Mouse (Mus musculus) lung, embryonic 14.5 days (tissue): ENCODE data around the gene Cryba4. TPM values are rescaled to one million over a fixed set of nuclear protein-coding genes. Genes with fewer than 3 reads are reported as not detected.

ENCODE experiments used
- ATAC-seq: fragments of 200-750 bp; cut with Nextera tagmentation; 2 replicates; pipeline ENCODE4 v1.8.0; 2017; ENCODE audit warnings: mild to moderate bottlenecking, moderate TSS enrichment, moderate library complexity; ENCODE audit not compliant: insufficient read depth
- DNase-seq: peaks from one replicate; pipeline ENCODE4 v3.0.0-alpha.2; 2015
- H3K27ac ChIP-seq: fragments of 300-500 bp; sonication (generic); 2 replicates; pipeline ENCODE4 v1.5.1; 2014; ENCODE audit warnings: low read depth, mild to moderate bottlenecking, moderate library complexity
- H3K27me3 ChIP-seq: fragments of 300-500 bp; sonication (generic); 2 replicates; pipeline ENCODE4 v1.6.1; 2014; ENCODE audit warnings: low read length, control low read depth; ENCODE audit not compliant: insufficient read depth
- H3K36me3 ChIP-seq: fragments of 300-500 bp; sonication (generic); 2 replicates; pipeline ENCODE4 v1.6.1; 2014; ENCODE audit warnings: control low read depth; ENCODE audit not compliant: insufficient read depth
- H3K4me1 ChIP-seq: fragments of 300-500 bp; sonication (generic); 2 replicates; pipeline ENCODE4 v1.6.1; 2014; ENCODE audit warnings: antibody characterized with exemption, control low read depth; ENCODE audit not compliant: insufficient read depth
- H3K4me2 ChIP-seq: fragments of 300-500 bp; sonication (generic); 2 replicates; pipeline ENCODE4 v1.6.1; 2014; ENCODE audit warnings: mild to moderate bottlenecking
- H3K4me3 ChIP-seq: fragments of 300-500 bp; sonication (generic); 2 replicates; pipeline ENCODE4 v1.5.1; 2014; ENCODE audit warnings: low read depth, low read length
- H3K9ac ChIP-seq: fragments of 300-500 bp; sonication (generic); 2 replicates; pipeline ENCODE4 v1.6.1; 2014
- H3K9me3 ChIP-seq: fragments of 300-500 bp; sonication (generic); 2 replicates; pipeline ENCODE4 v1.6.1; 2016; ENCODE audit warnings: low read depth, low read length, control low read depth
- CTCF ChIP-seq: IDR thresholded peaks from 2 replicates; pipeline ENCODE4 v1.5.1; 2016; ENCODE audit warnings: antibody characterized with exemption, low read depth
- WGBS: fragments of 180-500 bp; shearing (Covaris S2); extraction: QIAGEN DNeasy Blood & Tissue Kit; methylation state at CpG from one replicate; pipeline ENCODE4 v1.1.7; 2014; 5-methylcytosine and 5-hydroxymethylcytosine counted together
- polyA plus RNA-seq: library from polyadenylated mRNA; unstranded; fragments of >200 nt; fragmentation: Nextera tagmentation; extraction: Ambion mirVana; gene quantifications from 2 replicates; pipeline ENCODE4 v1.2.1, GENCODE M21; 2014

Cryba4 gene
- polyA plus RNA-seq, 1 experiment from 2014 or later = 2.7 TPM

GRCm38 (mm10) chr5:112290536-112290880 lies 38.2 kb upstream of the Cryba4 start:
- Histone ChIP-seq H3K27ac (no peak overlapping the region), H3K27me3 (no peaks in the 10 kb centered on the region), H3K4me1 (no peaks in the 10 kb centered on the region), H3K9me3 (no peaks in the 10 kb centered on the region), H3K9ac (no peak overlapping the region), H3K4me2 (no peak overlapping the region), H3K36me3 (no peaks in the 10 kb centered on the region), H3K4me3 (no peak overlapping the region)
- no peak for TF ChIP-seq CTCF
- DNase-seq (no peak), ATAC-seq (no peak)
- whole genome bisulfite sequencing = 87% methylated on average over 8 of the region's 8 CpGs

DNA sequence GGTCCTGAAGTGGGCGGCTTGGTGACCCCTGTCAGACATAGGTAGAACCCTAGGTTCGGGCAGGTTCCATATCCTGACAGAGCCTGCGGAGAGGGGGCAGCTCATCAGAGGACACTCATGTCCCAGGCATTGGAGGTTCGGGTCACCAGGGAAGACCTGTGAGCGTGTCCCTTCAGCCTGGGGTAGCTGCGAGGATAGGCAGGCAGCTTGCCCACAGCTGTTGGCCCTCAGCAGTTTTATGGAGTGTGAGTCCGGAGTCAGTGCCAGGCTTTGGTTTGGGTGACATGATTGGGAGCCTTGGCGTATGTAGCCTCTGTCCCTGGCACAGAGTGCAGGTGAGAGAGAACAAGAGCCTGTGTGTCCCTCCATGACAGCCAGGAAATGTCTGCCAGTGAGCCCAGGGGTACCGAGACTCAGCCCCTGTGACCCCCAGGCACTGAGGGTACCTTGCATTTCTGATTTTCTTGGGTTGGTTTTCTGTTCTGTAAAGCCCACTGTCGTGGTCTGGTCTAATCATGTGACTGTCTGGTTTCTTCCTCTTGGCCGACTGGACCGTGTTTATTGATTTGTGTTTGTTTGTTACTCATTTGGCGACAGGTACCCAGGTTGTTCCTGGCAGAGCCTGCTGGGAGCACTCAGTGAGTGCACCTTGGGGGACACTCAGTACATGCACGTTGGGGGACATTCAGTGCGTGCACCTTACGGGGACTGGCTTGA lies 37.7 kb upstream of the Cryba4 start:
- Histone ChIP-seq H3K9ac (no peak overlapping the region), H3K4me3 (no peak overlapping the region), H3K4me1 (no peaks in the 10 kb centered on the region), H3K27ac (no peak overlapping the region), H3K4me2 (peak overlapping the region; percentile 27), H3K27me3 (no peaks in the 10 kb centered on the region), H3K9me3 (no peaks in the 10 kb centered on the region), H3K36me3 (no peaks in the 10 kb centered on the region)
- TF ChIP-seq CTCF = no peak
- no peak for DNase-seq
- no peak for ATAC-seq
- WGBS = 79% methylated on average over 16 of the region's 16 CpGs

DNA sequence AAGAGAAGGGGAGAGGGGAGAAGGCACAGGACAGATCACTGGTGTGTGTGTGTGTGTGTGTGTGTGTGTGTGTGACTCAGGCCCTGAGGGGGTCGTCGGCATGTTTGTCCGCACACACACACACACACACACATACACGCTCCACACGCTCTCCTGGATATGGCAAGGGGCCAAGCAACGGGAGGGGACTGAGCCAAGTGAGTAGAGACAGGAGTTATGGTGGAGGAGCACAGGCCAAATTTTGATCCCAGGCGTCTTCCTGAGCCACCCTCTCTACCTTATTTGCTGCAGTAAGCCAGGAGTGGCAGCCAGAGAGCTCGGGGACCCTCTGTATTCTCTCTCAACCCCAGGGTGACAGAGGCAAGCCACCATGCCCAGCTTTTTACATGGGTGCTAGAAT lies 36.9 kb upstream of the Cryba4 start:
- H3K4me3 ChIP-seq = no peak overlapping the region
- 46% methylated on average over 8 of the region's 8 CpGs for WGBS
- H3K9me3 ChIP-seq = no peaks in the 10 kb centered on the region
- DNase-seq (peak; percentile 68), ATAC-seq (no peak)
- no peaks in the 10 kb centered on the region for H3K36me3 ChIP-seq
- no peak overlapping the region for H3K27ac ChIP-seq
- H3K9ac ChIP-seq = no peak overlapping the region
- H3K4me2 ChIP-seq = peak overlapping the region; percentile 19
- H3K4me1 ChIP-seq = 0 out of 2 replicates have a peak, but pooled peaks cover 1% of the 10 kb centered on the region
- no peak for TF ChIP-seq CTCF
- H3K27me3 ChIP-seq = no peaks in the 10 kb centered on the region

- H3K4me2 ChIP-seq = peak overlapping the region; percentile 19
- ATAC-seq (no peak), DNase-seq (no peak)
- WGBS = 59% methylated on average over 9 of the region's 9 CpGs
- H3K4me1 ChIP-seq = 0 out of 2 replicates have a peak, but pooled peaks cover 7% of the 10 kb centered on the region
- H3K9ac ChIP-seq = no peak overlapping the region
- no peak overlapping the region for H3K4me3 ChIP-seq
- no peak overlapping the region for H3K27ac ChIP-seq
- TF ChIP-seq CTCF = no peak
- H3K27me3 ChIP-seq = no peaks in the 10 kb centered on the region
- H3K9me3 ChIP-seq = no peaks in the 10 kb centered on the region
- H3K36me3 ChIP-seq = no peaks in the 10 kb centered on the region
These were observed 36.1 kb upstream of the Cryba4 start for GRCm38 (mm10) chr5:112288193-112289141.

DNA sequence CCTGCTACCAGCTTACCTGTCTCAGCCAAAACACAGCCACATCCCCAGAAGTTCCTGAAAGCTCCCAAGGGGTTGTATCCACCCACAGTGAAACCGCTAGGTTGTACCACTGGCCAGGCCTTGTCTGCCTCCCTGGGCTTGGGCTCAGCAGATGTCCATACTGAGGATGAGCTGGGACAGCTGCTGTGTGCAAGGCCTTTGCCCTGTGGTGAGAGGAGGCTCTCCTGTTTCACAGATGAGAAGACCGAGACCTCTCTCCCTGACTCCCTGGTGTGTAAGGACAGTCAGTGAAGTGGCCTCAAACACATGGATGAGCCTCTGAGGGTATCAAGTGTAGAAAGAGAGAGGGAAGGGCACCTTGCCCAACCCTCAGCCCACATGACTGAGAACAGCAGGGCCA lies 35.3 kb upstream of the Cryba4 start:
- Histone ChIP-seq H3K27ac (no peak overlapping the region), H3K4me2 (no peak overlapping the region), H3K9ac (no peak overlapping the region), H3K36me3 (no peaks in the 10 kb centered on the region), H3K27me3 (no peaks in the 10 kb centered on the region), H3K4me1 (0 out of 2 replicates have a peak, but pooled peaks cover 7% of the 10 kb centered on the region), H3K4me3 (no peak overlapping the region), H3K9me3 (no peaks in the 10 kb centered on the region)
- ATAC-seq (no peak), DNase-seq (no peak)
- 77% methylated on average over 2 of the region's 2 CpGs for WGBS
- TF ChIP-seq CTCF = no peak

DNA sequence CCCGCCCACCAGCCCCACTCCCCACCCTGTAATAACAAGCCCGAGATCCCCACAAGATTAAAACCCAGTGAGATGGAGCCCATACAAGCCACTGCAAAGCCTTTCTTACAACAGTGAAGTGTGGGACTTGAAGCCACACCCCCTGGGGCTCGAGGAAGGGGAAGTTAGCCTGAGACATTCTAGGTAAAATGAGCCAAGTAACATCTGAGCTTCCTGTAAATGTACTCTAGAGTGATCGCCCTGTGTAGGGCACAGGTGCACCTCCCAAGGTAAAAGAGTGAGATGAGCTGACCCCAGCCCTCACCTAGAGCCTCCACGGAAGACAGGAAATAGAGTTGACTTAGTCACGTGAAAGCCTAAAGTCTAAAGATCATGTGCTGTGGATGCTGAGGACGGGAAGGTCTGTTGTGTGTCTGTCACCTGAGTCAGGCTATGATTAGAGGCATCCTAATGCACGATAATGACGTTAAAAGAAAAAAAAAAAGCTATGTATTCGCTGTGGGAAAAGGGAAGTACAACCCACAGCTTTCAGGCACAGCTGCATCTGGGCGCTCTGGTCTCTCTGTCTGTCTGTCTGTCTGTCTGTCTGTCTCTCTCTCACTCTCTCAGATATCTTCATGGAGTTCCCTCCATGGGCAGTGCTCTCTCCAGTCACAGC lies 34.8 kb upstream of the Cryba4 start:
- H3K36me3 ChIP-seq = no peaks in the 10 kb centered on the region
- no peak overlapping the region for H3K4me2 ChIP-seq
- no peaks in the 10 kb centered on the region for H3K9me3 ChIP-seq
- no peak overlapping the region for H3K9ac ChIP-seq
- no peak for TF ChIP-seq CTCF
- ATAC-seq = no peak
- no peak overlapping the region for H3K4me3 ChIP-seq
- H3K4me1 ChIP-seq = 0 out of 2 replicates have a peak, but pooled peaks cover 7% of the 10 kb centered on the region
- no peak overlapping the region for H3K27ac ChIP-seq
- no peaks in the 10 kb centered on the region for H3K27me3 ChIP-seq
- DNase-seq = no peak
- 61% methylated on average over 11 of the region's 11 CpGs for WGBS

DNA sequence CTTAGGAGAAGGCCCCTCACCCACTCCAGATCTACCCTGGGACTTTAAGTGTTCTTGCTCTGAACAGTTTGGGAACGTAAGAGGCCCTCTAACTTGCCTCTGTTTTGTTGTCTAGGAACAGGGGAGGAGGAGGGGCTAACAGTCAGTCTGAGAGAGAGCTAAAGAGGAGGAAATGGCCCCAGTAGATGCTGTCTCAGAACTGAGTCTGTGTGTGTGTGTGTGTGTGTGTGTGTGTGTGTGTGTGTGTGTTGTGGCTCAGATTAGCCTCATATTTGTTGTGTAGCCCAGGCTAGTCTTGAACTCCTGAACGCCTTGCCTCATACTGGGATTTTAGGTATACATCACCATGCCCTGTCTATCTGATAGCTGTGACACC lies 34.3 kb upstream of the Cryba4 start:
- H3K9ac ChIP-seq = no peak overlapping the region
- TF ChIP-seq CTCF = no peak
- no peak overlapping the region for H3K4me3 ChIP-seq
- 0 out of 2 replicates have a peak, but pooled peaks cover 7% of the 10 kb centered on the region for H3K4me1 ChIP-seq
- WGBS = 64% methylated on average over 2 of the region's 2 CpGs
- H3K4me2 ChIP-seq = no peak overlapping the region
- H3K36me3 ChIP-seq = no peaks in the 10 kb centered on the region
- no peak for ATAC-seq
- H3K27me3 ChIP-seq = no peaks in the 10 kb centered on the region
- no peak overlapping the region for H3K27ac ChIP-seq
- no peak for DNase-seq
- no peaks in the 10 kb centered on the region for H3K9me3 ChIP-seq
